Mouse (Mus musculus) inflammation-experienced regulatory T-cells, adult 6 months (primary cell): Measurements from ENCODE around the gene P3h2. TPM values are rescaled to one million over a fixed set of nuclear protein-coding genes. Genes with fewer than 3 reads are reported as not detected.

Experiments
- ATAC-seq: one replicate; pipeline ENCODE4 v1.8.0; 2017
- polyA plus RNA-seq, 3 experiments: library from polyadenylated mRNA; unstranded; fragments of 100-300 nt; shearing (Covaris generic); gene quantifications; one replicate each; pipeline ENCODE4 v1.2.1; 2017

P3h2 gene
- polyA plus RNA-seq, result under 1 TPM in 1 of 3 experiments, not detected in 2; 0.29 TPM

DNA sequence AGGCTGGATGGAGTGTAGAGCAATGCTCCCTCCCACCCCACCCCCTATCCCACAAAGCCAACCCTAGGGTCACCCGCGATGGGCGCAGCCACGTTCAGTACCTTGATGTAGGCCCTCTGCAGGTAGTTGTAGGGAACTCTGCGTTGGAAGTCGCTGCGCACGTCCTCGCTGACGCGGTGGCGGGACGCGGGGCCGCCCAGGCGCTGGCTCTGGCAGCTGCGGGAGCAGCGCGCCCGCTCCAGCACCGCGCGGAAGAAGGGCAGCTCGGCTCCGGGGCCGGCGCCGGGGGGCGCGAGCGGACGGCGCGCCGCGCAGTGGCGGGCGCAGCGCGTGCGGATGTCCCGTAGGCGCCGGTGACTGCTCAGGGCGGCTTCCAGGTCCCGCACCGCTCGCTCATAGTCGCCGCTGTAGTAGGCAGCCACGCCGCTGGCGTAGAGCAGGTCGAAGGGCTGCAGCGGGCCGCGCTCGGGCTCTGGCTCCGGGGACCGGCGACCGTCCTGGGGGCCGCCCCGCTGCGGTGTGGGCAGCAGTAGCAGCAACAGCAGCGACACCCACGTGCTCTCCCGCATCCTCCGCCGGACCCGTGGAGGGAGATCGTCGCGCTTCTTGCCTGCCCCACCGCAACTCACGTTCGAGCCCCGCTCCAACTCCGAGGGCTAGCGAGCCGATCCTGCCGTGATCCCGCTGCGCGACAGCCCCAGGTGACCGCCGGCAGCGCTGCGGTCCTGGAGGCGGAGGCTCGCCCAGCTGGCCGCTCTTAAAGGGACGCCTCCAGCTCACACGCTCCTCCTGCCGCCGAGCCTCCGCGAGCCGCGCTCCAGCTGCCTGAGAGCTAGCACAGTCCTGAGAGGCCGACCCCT is at the start of gene P3h2:
P3h2 (minus strand) TSS at position 670 of the 860 bp plus-strand sequence.
- ATAC-seq, result no peak

DNA sequence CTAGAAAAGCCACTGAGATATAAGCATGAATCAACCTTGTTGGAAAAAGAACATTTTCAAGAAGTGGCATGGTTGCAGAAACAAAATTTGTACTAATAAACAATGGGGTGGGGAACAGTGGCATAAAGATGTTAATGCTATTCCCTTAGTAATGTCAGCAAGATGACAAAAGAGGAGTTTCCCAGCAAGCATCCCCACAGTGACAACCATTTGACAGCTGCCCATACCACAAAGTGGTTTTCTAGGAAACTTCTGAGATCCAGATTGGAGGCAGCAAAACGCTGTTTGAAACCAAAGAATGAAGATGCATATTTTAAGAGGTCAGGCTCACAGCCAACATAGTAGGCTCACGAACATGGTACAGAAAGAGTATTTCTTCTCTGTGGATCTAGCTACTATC is 46.7 kb upstream of the P3h2 start:
- ATAC-seq, result no peak

DNA sequence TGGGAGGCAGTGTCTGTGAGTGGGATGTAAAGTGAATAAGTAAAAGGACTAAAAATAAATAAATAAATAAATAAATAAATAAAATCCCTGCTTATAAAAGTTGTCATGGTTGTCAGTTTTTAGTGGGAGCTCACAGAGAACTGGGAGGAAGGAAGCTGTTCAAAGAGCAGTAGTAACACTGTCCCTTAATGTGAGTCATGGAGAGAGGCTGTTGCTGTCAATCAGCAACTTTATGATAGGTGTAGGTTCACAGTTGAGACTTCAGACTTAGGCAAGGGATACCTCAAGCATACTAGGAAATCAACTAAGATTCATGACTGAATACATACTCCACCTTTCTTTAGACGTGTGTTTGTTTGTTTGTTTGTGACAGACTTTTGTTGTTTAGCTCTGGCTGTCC is 45.4 kb upstream of the P3h2 start:
- ATAC-seq, result no peak

- no peak for ATAC-seq
Measured at GRCm38 (mm10) chr16:26146853-26147252, 41.3 kb upstream of the P3h2 start.

DNA sequence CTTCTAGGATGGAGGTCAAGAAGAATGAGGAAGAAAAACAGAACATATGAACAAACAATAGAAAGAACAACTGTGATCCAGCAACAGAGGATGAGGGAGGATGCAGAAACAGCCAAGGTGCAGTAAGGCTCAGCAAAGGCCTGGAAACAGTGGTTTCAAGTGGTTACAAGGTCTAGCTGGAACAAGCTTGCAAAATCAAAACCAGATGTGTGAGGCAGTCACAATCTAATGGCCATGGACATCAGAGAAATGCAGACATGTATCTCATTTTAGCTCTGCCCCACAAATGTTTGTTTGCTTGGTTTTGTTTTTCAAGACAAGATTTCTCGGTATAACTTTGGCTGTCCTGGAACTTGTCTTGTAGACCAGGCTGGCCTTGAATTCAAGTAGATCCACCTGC is 25.5 kb upstream of the P3h2 start:
- no peak for ATAC-seq

DNA sequence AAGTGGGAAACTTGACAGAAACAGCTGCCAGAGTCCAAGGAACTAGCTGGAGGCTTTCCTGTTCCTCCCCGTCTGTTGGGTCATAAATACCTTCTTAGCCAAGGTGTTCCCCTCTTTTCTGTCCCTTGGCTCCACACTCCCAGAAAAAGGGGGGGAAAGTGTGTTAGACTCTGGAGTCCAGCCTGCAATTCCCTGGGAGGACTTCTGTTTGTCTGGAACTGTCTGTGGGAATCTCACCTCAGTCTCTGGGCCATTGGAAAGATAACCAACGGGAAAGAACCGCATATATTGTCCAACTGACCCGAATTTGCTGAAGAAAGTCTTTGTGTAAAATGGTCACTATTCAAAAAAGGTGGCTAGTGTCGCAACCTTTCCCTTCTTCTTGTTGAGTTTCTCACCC is 1.0 kb upstream of the P3h2 start:
- no peak for ATAC-seq

GRCm38 (mm10) chr16:26106041-26106617 is 545 bp upstream of the P3h2 start:
- no peak for ATAC-seq

DNA sequence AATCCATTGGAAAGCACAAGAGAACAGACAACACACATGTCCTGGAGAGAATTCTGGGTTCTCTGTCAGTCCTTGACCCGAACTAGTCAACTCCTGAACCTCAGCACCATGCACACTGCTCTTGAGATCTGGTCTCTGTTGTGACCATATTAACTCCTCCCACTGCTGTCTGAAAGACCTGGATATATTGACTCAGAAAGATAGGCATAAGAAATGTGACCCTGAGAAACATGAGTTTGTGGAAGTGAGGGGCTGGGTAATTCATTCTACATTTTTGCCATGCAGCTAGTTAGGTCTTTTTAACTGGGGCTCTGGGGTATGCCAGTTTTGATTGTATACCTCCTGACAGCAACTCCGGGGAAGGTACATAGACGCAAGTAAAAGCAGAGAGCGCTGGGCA is 1.3 kb downstream of the P3h2 start:
- no peak for ATAC-seq

GRCm38 (mm10) chr16:26102856-26103255 is 2.7 kb downstream of the P3h2 start:
- ATAC-seq, result no peak

DNA sequence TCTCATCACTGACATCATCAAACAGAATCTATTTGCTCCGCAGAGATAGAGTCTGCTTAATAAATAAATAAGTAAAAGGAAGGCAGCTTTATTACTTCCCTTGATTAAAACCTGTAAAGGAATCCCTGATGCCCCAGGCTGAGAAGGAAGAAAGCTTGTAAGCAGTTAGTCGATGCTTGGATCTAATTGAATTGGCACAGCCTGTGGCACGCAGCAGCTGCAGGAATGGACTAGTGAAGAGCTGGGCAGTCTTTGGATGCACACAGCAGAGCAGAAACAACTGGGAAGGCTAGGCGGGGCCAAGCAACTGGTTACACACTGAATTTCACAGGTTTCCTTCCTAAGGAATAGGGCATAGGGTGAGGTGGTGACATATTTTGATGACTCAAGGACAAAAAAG is 5.4 kb downstream of the P3h2 start:
- ATAC-seq, result no peak

- no peak for ATAC-seq
Measured at GRCm38 (mm10) chr16:26095696-26096284, 9.8 kb downstream of the P3h2 start.

- no peak for ATAC-seq
Measured at GRCm38 (mm10) chr16:26093888-26094287, 11.7 kb downstream of the P3h2 start.

- no peak for ATAC-seq
Measured at GRCm38 (mm10) chr16:26088976-26089375, 16.6 kb downstream of the P3h2 start.

DNA sequence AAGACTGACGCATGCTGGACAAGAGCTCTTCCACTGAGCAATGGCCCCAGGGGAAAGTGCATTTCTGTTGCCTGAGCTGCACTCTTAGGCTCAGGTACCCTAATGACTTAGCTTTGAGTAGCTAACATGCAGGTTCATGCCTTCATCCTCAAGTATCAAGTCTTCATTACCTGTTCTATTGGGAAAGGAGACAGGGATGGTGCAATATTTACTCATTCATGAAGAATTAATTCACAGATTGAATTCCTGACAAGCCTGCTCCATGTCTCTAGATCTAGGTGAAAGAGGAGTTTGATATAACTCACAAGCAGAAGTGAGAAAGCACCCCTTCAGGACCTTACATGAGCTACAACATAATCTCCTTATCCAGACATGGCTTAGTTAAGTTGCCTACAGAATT is 17.3 kb downstream of the P3h2 start:
- ATAC-seq, result no peak

DNA sequence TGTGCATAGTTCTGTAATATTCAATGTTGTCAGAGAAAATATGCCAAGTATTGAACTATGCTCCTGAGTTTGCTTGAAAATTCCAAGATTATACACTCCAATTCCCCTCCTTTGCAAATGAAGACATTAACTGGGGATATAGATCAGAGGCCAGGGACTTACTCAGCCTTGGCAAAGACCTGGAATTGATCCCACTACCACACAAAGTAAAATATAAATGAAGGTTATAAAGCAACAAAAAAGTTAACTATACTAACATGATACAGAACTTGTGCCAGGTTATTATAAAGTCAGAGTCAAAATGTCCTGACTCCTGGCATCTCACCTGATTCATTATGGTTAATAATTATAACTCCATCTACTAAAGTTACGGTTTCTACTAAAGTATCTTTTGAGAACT is 18.6 kb downstream of the P3h2 start:
- no peak for ATAC-seq

DNA sequence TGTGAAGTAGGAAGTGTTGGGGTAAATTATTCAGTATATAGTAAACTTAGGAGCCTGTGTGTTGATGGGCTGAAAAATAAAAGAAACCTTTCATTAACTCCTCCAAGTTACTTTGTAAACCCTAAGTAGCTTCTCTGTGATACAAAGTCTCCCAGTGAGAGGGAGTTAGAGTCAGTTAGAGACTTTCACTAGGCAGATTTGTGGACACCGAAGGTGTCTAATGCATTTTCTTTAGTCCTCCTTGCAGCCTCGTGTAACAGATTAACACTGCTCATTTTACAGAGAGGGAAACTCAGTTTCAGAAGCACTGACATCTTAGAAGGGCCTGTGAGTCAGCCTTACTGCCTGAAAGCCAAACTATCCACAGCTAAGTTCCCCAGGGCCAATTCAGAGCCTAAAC is 20.4 kb downstream of the P3h2 start:
- no peak for ATAC-seq

GRCm38 (mm10) chr16:26082831-26083230 is 22.8 kb downstream of the P3h2 start:
- no peak for ATAC-seq

GRCm38 (mm10) chr16:26082391-26082790 is 23.2 kb downstream of the P3h2 start:
- no peak for ATAC-seq

DNA sequence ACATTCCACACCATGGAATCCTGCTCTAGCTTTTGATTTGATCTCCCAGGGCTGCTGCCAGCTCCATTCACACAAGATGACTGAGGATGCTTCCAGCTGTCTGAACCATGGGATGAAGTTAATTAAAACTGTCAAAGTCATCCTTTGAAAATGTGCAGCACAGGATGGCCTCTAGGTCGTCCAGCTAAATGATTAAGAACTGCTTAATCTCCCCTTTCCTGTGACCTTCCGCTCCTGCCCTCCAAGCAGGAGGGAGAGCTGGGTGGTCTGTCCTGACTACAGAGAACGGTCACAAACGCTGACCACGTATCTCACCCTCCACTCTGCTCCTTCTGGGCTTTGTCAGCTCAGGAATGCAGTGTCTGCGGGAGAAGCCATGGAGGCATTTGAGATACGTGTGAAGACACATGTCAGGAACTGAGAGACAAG is 26.6 kb downstream of the P3h2 start:
- no peak for ATAC-seq

DNA sequence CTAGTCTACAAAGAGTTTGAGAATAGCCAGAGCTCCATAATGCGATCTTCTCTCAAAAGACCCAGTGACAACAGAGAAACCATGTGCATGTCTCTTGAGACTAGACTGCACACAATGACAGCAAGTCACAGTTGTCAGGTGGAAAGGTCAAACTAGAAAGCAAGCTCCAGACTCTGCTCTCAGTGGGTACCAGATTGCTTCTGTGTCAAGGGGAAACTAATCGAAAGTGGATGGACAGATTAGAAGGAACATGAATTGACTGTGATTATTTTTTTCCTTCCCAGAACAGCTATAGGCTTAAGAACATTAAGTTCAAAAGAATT is 27.5 kb downstream of the P3h2 start:
- ATAC-seq, result no peak

DNA sequence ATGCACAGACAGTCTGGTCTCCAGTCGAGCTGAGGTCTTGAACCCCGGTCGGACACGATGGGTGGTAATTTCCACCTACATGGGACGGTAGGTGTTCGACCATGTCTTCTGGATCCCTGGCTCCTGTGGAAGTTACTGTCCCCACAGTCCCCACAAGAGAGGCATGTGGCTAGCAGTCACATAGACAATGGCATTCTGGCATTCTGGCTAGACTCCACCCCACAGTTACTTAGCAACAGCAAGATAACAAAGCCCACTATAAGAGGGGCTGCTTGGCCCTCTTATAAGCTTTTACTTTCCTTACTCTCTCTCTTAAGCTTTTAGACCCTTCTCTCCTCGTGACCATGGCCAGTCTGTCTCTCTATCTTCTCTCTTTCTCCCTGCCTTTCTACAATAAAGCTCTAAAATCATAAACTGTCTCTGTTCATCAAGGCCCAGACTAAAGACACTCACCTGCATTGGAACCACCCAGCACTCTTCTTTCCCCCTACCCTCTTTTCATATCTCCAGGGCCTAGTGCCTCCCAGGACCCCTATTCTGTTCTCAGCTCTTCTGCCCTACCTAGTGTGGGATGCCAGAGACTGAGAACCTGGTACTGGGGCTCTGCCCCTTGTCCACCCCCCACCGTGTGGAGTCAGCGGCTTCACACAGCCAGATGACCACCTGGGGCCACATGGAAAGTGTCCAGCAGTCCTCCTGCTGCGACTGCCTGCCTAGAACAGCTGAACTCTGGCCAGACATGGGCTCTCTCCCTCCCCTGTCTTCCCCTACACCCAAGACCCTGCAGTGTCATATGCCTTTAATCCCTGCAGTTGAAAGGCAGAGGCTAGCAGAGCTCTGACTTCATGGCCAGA is 28.1 kb downstream of the P3h2 start:
- no peak for ATAC-seq

GRCm38 (mm10) chr16:26075063-26075462 is 30.5 kb downstream of the P3h2 start:
- no peak for ATAC-seq

DNA sequence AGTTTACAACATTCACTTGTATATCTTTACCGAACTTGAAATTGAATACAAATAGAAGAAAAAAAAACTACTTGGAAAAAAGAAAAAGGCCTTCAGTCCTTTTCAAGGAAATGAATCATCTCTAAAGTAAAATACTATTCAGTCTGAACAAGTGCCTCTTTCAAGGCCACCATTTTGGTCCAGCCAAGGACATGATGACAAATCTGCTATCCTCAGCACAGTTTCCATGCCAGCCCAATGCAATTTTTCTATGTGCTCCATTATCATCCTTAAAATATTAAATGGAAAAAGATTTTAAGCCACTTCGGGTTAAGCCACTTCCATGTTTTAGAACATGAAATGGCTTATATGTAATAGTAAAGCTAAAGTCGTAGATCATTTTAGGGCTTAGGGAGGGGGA is 35.2 kb downstream of the P3h2 start:
- ATAC-seq, result no peak
